Mouse (Mus musculus): ENCODE results near the gene Gprc5d.

Gene Gprc5d

GRCm38 (mm10) chr6:135133486-135133885 lies 15.4 kb upstream of the Gprc5d start:
- no peak for DNase-seq

- no peak for DNase-seq
Observed at GRCm38 (mm10) chr6:135133086-135133485, 15.0 kb upstream of the Gprc5d start.

- DNase-seq = no peak
Observed at GRCm38 (mm10) chr6:135124755-135125380, 6.8 kb upstream of the Gprc5d start.

GRCm38 (mm10) chr6:135116479-135116878 lies 1.6 kb downstream of the Gprc5d start:
- no peak for DNase-seq

GRCm38 (mm10) chr6:135113114-135113436 lies 5.0 kb downstream of the Gprc5d start:
- no peak for DNase-seq

GRCm38 (mm10) chr6:135112411-135113113 lies 5.5 kb downstream of the Gprc5d start:
- no peak for DNase-seq

GRCm38 (mm10) chr6:135107014-135107413 lies 11.1 kb downstream of the Gprc5d start:
- no peak for DNase-seq

GRCm38 (mm10) chr6:135102736-135103303 lies 15.3 kb downstream of the Gprc5d start:
- DNase-seq = no peak

- no peak for DNase-seq
Observed at GRCm38 (mm10) chr6:135100787-135101472, 17.2 kb downstream of the Gprc5d start.

GRCm38 (mm10) chr6:135092798-135093470 lies 25.1 kb downstream of the Gprc5d start:
- DNase-seq = peak; percentile 27

- DNase-seq = no peak
Observed at GRCm38 (mm10) chr6:135090661-135091060, 27.4 kb downstream of the Gprc5d start.

- peak; percentile 68 for DNase-seq
Observed at GRCm38 (mm10) chr6:135089786-135090185, 28.3 kb downstream of the Gprc5d start.

GRCm38 (mm10) chr6:135087721-135088451 lies 30.2 kb downstream of the Gprc5d start:
- peak; percentile 88 for DNase-seq

- no peak for DNase-seq
Observed at GRCm38 (mm10) chr6:135085703-135086102, 32.4 kb downstream of the Gprc5d start.

- DNase-seq = no peak
Observed at GRCm38 (mm10) chr6:135083991-135084502, 34.0 kb downstream of the Gprc5d start.

- no peak for DNase-seq
Observed at GRCm38 (mm10) chr6:135078420-135078819, 39.7 kb downstream of the Gprc5d start.

- DNase-seq = no peak
Observed at GRCm38 (mm10) chr6:135076202-135076601, 41.9 kb downstream of the Gprc5d start.

- no peak for DNase-seq
Observed at GRCm38 (mm10) chr6:135074405-135074947, 43.6 kb downstream of the Gprc5d start.

GRCm38 (mm10) chr6:135070347-135070746 lies 47.7 kb downstream of the Gprc5d start:
- DNase-seq = no peak

GRCm38 (mm10) chr6:135069856-135070255 lies 48.2 kb downstream of the Gprc5d start:
- DNase-seq = no peak

- no peak for DNase-seq
Observed at GRCm38 (mm10) chr6:135068221-135068620, 49.9 kb downstream of the Gprc5d start.
